Mouse (Mus musculus): ENCODE results near the gene Plbd1. TPM values are rescaled to one million over a fixed set of nuclear protein-coding genes. Genes with fewer than 3 reads are reported as not detected.
A peak's percentile ranks its signal among the peaks of the same experiment; 100 is the strongest.

The Plbd1 gene
- polyA plus RNA-seq, 1 experiment from 2014 or later: 15.9 TPM

- Histone ChIP-seq H3K4me2 (ENCODE audit: low read depth, low read length) (no peak overlapping the region), H3K4me3 (ENCODE audit: low read depth, low read length) (no peak overlapping the region), H3K27ac (ENCODE audit: low read length) (peak overlapping the region; percentile 66), H3K36me3 (ENCODE audit: control insufficient read depth, insufficient read depth) (no peaks in the 10 kb centered on the region), H3K27me3 (ENCODE audit: control insufficient read depth, insufficient read depth, low read depth, low read length) (no peaks in the 10 kb centered on the region), H3K4me1 (ENCODE audit: control insufficient read depth, low read depth, low read length) (no peaks in the 10 kb centered on the region), H3K9ac (ENCODE audit: low read depth, low read length) (no peak overlapping the region), H3K9me3 (replicated peaks; ENCODE audit: control insufficient read depth, low read length) (no peaks in the 10 kb centered on the region)
- ATAC-seq (ENCODE audit: low read depth): peak; percentile 32; the same call in 1 of the 2 replicates
- 26% methylated on average over 11 of the region's 11 CpGs for WGBS (ENCODE audit: insufficient replicate concordance)
These were observed 21.9 kb upstream of the Plbd1 start for GRCm38 (mm10) chr6:136683410-136684334.

- no peaks in the 10 kb centered on the region for H3K9me3 ChIP-seq (replicated peaks; ENCODE audit: control insufficient read depth, low read length)
- no peak overlapping the region for H3K27ac ChIP-seq (ENCODE audit: low read length)
- no peaks in the 10 kb centered on the region for H3K4me1 ChIP-seq (ENCODE audit: control insufficient read depth, low read depth, low read length)
- H3K36me3 ChIP-seq (ENCODE audit: control insufficient read depth, insufficient read depth): no peaks in the 10 kb centered on the region
- no peak for ATAC-seq (ENCODE audit: low read depth)
- H3K9ac ChIP-seq (ENCODE audit: low read depth, low read length): no peak overlapping the region
- no peaks in the 10 kb centered on the region for H3K27me3 ChIP-seq (ENCODE audit: control insufficient read depth, insufficient read depth, low read depth, low read length)
- no peak overlapping the region for H3K4me2 ChIP-seq (ENCODE audit: low read depth, low read length)
- WGBS (ENCODE audit: insufficient replicate concordance): 20% methylated on average over 2 of the region's 2 CpGs
- H3K4me3 ChIP-seq (ENCODE audit: low read depth, low read length): no peak overlapping the region
These were observed 17.7 kb upstream of the Plbd1 start for GRCm38 (mm10) chr6:136679381-136679780.

GRCm38 (mm10) chr6:136674935-136675334 lies 13.2 kb upstream of the Plbd1 start:
- ATAC-seq (ENCODE audit: low read depth): no peak
- Histone ChIP-seq H3K27ac (ENCODE audit: low read length) (no peak overlapping the region), H3K27me3 (ENCODE audit: control insufficient read depth, insufficient read depth, low read depth, low read length) (no peaks in the 10 kb centered on the region), H3K9ac (ENCODE audit: low read depth, low read length) (no peak overlapping the region), H3K4me1 (ENCODE audit: control insufficient read depth, low read depth, low read length) (no peaks in the 10 kb centered on the region), H3K36me3 (ENCODE audit: control insufficient read depth, insufficient read depth) (no peaks in the 10 kb centered on the region), H3K4me3 (ENCODE audit: low read depth, low read length) (no peak overlapping the region), H3K4me2 (ENCODE audit: low read depth, low read length) (no peak overlapping the region), H3K9me3 (replicated peaks; ENCODE audit: control insufficient read depth, low read length) (no peaks in the 10 kb centered on the region)
- 63% methylated on average over 6 of the region's 6 CpGs for WGBS (ENCODE audit: insufficient replicate concordance)

GRCm38 (mm10) chr6:136672467-136672866 lies 10.7 kb upstream of the Plbd1 start:
- Histone ChIP-seq H3K27ac (ENCODE audit: low read length) (no peak overlapping the region), H3K9ac (ENCODE audit: low read depth, low read length) (no peak overlapping the region), H3K9me3 (replicated peaks; ENCODE audit: control insufficient read depth, low read length) (no peaks in the 10 kb centered on the region), H3K36me3 (ENCODE audit: control insufficient read depth, insufficient read depth) (no peaks in the 10 kb centered on the region), H3K4me2 (ENCODE audit: low read depth, low read length) (no peak overlapping the region), H3K4me3 (ENCODE audit: low read depth, low read length) (no peak overlapping the region), H3K27me3 (ENCODE audit: control insufficient read depth, insufficient read depth, low read depth, low read length) (no peaks in the 10 kb centered on the region), H3K4me1 (ENCODE audit: control insufficient read depth, low read depth, low read length) (no peaks in the 10 kb centered on the region)
- 43% methylated on average over 7 of the region's 7 CpGs for WGBS (ENCODE audit: insufficient replicate concordance)
- ATAC-seq (ENCODE audit: low read depth): no peak

GRCm38 (mm10) chr6:136669274-136669673 lies 7.5 kb upstream of the Plbd1 start:
- no peak overlapping the region for H3K9ac ChIP-seq (ENCODE audit: low read depth, low read length)
- no peaks in the 10 kb centered on the region for H3K27me3 ChIP-seq (ENCODE audit: control insufficient read depth, insufficient read depth, low read depth, low read length)
- H3K9me3 ChIP-seq (replicated peaks; ENCODE audit: control insufficient read depth, low read length): no peaks in the 10 kb centered on the region
- 61% methylated on average over 5 of the region's 5 CpGs for WGBS (ENCODE audit: insufficient replicate concordance)
- H3K36me3 ChIP-seq (ENCODE audit: control insufficient read depth, insufficient read depth): no peaks in the 10 kb centered on the region
- H3K4me2 ChIP-seq (ENCODE audit: low read depth, low read length): no peak overlapping the region
- no peaks in the 10 kb centered on the region for H3K4me1 ChIP-seq (ENCODE audit: control insufficient read depth, low read depth, low read length)
- H3K27ac ChIP-seq (ENCODE audit: low read length): no peak overlapping the region
- no peak for ATAC-seq (ENCODE audit: low read depth)
- no peak overlapping the region for H3K4me3 ChIP-seq (ENCODE audit: low read depth, low read length)

- ATAC-seq (ENCODE audit: low read depth): no peak
- no peak overlapping the region for H3K27ac ChIP-seq (ENCODE audit: low read length)
- WGBS (ENCODE audit: insufficient replicate concordance): 34% methylated on average over 14 of the region's 14 CpGs
These were observed 6.7 kb upstream of the Plbd1 start for GRCm38 (mm10) chr6:136668266-136668986.

GRCm38 (mm10) chr6:136662063-136662462 lies 335 bp upstream of the Plbd1 start:
- peak overlapping the region; percentile 57 for H3K4me2 ChIP-seq (ENCODE audit: low read depth, low read length)
- H3K9me3 ChIP-seq (replicated peaks; ENCODE audit: control insufficient read depth, low read length): no peaks in the 10 kb centered on the region; the same call in 1 of the 2 replicates
- WGBS (ENCODE audit: insufficient replicate concordance): 18% methylated on average over 11 of the region's 11 CpGs
- H3K27me3 ChIP-seq (ENCODE audit: control insufficient read depth, insufficient read depth, low read depth, low read length): peaks cover 27% of the 10 kb centered on the region
- H3K9ac ChIP-seq (ENCODE audit: low read depth, low read length): 0 out of 2 replicates have a peak overlapping the region, but pooled peaks have one; percentile 54
- no peaks in the 10 kb centered on the region for H3K4me1 ChIP-seq (ENCODE audit: control insufficient read depth, low read depth, low read length)
- H3K4me3 ChIP-seq (ENCODE audit: low read depth, low read length): peak overlapping the region; percentile 51
- H3K36me3 ChIP-seq (ENCODE audit: control insufficient read depth, insufficient read depth): no peaks in the 10 kb centered on the region
- H3K27ac ChIP-seq (ENCODE audit: low read length): no peak overlapping the region
- ATAC-seq (ENCODE audit: low read depth): no peak

More at GRCm38 (mm10) chr6:136668266-136668986, 6.7 kb upstream of the Plbd1 start:
- H3K4me3 ChIP-seq (ENCODE audit: low read depth, low read length): no peak overlapping the region
- peaks cover 3% of the 10 kb centered on the region for H3K27me3 ChIP-seq (ENCODE audit: control insufficient read depth, insufficient read depth, low read depth, low read length)
- H3K4me1 ChIP-seq (ENCODE audit: control insufficient read depth, low read depth, low read length): no peaks in the 10 kb centered on the region
- no peak overlapping the region for H3K4me2 ChIP-seq (ENCODE audit: low read depth, low read length)
- no peaks in the 10 kb centered on the region for H3K9me3 ChIP-seq (replicated peaks; ENCODE audit: control insufficient read depth, low read length)
- H3K9ac ChIP-seq (ENCODE audit: low read depth, low read length): no peak overlapping the region
- H3K36me3 ChIP-seq (ENCODE audit: control insufficient read depth, insufficient read depth): no peaks in the 10 kb centered on the region

- Histone ChIP-seq H3K4me2 (ENCODE audit: low read depth, low read length) (peak overlapping the region; percentile 57), H3K4me3 (ENCODE audit: low read depth, low read length) (peak overlapping the region; percentile 51), H3K27me3 (ENCODE audit: control insufficient read depth, insufficient read depth, low read depth, low read length) (peaks cover 27% of the 10 kb centered on the region), H3K9ac (ENCODE audit: low read depth, low read length) (peak overlapping the region; percentile 54), H3K4me1 (ENCODE audit: control insufficient read depth, low read depth, low read length) (no peaks in the 10 kb centered on the region), H3K9me3 (replicated peaks; ENCODE audit: control insufficient read depth, low read length) (no peaks in the 10 kb centered on the region; the same call in 1 of the 2 replicates), H3K27ac (ENCODE audit: low read length) (no peak overlapping the region), H3K36me3 (ENCODE audit: control insufficient read depth, insufficient read depth) (no peaks in the 10 kb centered on the region)
- no peak for ATAC-seq (ENCODE audit: low read depth)
- WGBS (ENCODE audit: insufficient replicate concordance): 16% methylated on average over 34 of the region's 34 CpGs
These were observed 660 bp downstream of the Plbd1 start for GRCm38 (mm10) chr6:136660831-136661705.
